Mouse (Mus musculus) heart, adult 9 months (tissue): ENCODE results near the gene Tunar.
A peak's percentile ranks its signal among the peaks of the same experiment; 100 is the strongest.

Experiments used
- DNase-seq, 2 experiments: peaks; one replicate each; pipeline ENCODE4 v3.0.0; 2022; ENCODE audit warnings: low spot score in 2 of 2

The Tunar gene

GRCm38 (mm10) chr12:105333570-105333969 is at the start of gene Tunar:
Tunar (plus strand) TSS chr12:105333870.
- DNase-seq = no peak

DNA sequence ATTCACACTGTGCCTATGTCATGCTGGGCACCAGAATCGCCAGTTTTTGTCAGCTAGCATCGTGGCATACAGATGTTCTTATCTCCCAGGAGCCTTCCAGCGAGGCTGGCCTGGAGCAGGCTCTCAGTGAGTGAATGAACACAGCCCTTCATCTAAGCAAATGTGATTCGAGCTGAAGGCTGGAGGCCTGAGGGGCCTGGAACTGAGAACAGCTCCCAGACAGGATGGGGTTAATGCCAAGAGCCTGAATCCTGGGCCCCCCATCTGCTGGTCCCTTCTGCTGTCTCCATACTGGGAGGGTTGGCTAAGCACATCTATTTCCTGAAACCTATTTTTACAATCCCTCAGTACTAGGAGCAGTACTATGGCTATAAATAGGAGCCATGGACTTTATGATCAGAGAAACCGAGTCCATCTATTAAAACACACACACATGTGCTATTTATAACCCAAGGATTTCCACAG is 21.1 kb upstream of the Tunar start:
- no peak for DNase-seq

DNA sequence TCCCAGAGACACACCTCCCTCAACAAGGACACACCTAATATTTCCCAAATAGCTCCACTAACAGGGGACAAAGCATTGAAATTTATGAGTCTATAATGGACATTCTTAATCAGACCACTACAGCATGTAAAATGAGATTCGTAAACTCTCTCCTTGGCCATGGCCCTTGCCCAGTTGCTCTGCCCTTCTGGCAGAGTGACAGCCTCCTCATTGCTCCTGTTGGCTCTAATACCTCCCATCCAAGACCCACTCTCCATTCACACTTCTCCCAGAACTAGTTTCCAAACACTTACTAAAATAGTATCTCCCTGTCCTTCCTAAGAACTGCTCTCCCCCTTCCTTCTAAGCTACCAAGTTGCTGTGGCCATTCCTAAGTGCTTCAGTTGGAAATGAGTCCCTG is 19.3 kb upstream of the Tunar start:
- DNase-seq = no peak

DNA sequence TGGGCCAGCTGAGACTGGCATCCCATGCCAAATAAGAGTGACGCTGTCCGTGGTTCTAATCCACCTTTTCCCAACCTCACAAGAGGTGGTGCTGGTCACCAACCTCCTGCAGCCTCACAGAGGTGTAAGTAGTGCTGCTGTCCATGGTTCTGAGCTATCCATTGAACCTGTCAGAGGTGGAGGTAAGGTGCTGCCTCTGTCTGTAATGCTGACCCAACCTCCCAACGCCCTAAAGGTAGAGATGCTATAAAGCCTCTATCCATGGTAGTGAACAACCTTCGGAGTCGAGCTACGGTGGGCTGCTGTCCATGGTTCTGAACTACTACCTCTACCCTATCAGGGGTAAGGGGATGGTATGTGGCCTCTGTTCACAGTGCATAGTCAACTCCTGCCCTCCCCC is 11.5 kb upstream of the Tunar start:
- DNase-seq = peak in 1 of 2 experiments; percentile 1

GRCm38 (mm10) chr12:105327051-105327450 is 6.6 kb upstream of the Tunar start:
- DNase-seq = no peak

- no peak for DNase-seq
Observed at GRCm38 (mm10) chr12:105328396-105328795, 5.3 kb upstream of the Tunar start.

DNA sequence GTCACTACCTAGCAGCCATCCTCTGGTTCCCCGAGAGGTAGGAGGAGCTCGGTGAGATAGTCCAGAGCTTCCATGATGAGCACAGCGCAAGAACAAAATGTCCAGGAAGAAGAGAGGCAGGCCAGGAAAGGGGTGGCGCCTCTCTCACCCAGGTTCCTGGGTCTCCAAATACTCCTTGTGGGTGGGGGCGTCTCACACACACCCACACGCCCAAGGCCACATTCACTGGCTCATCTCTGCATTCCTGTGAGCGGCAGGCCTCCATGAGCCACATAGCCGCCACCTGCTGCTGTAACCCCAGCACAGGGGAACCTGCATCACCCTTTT is 2.4 kb downstream of the Tunar start:
- DNase-seq = no peak

- no peak for DNase-seq
Observed at GRCm38 (mm10) chr12:105336421-105337289, 3.0 kb downstream of the Tunar start.

DNA sequence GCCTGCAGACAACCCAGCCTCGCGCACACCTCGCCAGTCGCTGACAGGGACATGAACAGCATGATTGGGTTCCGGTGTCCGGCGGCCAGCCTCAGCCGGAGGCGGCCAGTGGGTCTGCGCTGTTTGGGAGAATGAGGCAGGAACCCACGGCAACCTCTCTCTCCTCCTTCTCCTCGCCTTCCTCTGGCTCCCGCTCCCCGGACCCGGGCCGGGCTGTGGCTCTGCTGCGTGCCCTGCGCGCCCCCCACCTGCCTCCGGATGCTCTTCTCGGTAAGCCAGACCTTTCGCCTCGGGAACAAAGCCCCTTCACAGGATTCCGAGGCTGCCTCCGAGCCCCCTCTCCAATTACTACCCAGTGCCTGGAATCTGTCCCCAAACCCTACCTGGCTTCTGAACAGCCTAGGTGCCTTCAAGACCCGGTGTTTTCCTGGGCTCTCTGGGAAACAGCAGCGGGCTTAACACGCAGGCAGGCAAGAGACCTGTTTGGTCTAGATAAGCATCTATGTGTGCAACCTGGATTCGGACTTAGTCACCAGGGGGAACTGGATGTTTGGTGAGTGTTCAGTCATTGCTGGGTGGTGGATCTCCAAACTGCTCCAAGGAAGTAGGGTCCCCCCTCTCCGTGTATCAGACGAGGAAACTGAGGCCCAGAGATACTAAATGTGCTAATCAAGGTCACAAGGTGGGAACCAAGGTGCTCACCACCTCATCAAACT is 3.8 kb downstream of the Tunar start:
- DNase-seq = no peak

- no peak for DNase-seq
Observed at GRCm38 (mm10) chr12:105338256-105338977, 4.7 kb downstream of the Tunar start.

- DNase-seq = no peak
Observed at GRCm38 (mm10) chr12:105341523-105341922, 7.9 kb downstream of the Tunar start.

DNA sequence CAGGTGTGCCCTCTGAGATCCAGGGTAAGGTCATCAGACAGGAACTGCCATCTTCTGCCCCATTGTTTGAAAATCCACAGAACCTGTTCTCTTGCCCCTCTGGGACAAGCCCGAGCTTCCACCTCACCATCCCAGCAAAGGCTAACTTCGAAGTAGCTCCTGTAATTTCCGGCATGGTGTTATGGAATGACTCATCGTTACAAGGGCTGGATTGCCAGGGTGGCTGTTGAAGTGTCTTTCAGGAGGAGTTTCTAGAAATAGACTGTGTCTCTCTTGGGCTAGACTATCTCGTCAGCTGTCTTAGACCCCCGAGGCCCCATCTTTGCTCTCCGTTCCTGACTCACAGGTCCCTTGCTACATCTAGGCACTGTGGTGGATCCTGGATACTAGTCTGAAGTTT is 10.8 kb downstream of the Tunar start:
- no peak for DNase-seq

GRCm38 (mm10) chr12:105346861-105347260 is 13.2 kb downstream of the Tunar start:
- DNase-seq = no peak

DNA sequence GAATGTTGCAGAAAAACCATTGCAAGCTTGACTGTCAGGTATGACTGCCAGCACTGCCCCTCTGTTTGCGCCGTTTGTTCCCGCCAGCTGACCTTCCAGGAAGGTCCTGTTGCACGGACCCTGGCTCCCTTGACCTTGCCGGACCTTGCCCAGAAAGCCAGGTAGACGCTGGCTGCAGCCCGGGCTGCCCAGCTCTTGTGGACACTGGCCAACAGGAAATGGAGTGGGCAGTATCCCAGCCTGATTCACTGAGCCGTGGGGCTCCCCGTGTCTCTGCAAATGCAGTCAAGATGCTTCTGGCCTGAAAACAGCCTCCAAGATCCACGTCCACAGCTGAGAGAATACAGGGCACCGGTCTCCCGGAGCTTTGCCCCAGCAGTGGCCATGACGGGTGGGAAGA is 13.6 kb downstream of the Tunar start:
- DNase-seq = no peak

GRCm38 (mm10) chr12:105354266-105354665 is 20.6 kb downstream of the Tunar start:
- peak in 1 of 2 experiments; percentile 4 for DNase-seq

DNA sequence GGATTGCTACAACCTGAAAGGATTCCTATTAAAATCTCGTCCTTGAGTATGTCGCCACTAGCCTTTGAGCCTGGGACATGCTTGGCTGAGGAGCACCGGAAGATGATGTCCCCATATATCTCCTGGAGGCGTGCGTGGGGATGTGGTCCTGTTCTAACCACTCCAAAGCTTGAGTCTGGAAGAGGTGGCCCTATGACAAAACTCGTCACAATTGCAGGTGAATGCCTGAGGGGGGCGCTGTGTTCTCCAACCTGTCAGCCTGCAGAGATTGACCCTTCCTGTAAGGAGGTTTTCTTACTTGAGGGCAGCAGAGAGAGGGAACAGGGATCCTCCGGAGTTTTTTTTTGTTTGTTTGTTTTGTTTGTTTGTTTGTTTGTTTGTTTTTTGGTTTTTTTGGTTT is 21.1 kb downstream of the Tunar start:
- DNase-seq = no peak

GRCm38 (mm10) chr12:105356781-105357180 is 23.1 kb downstream of the Tunar start:
- DNase-seq = no peak

DNA sequence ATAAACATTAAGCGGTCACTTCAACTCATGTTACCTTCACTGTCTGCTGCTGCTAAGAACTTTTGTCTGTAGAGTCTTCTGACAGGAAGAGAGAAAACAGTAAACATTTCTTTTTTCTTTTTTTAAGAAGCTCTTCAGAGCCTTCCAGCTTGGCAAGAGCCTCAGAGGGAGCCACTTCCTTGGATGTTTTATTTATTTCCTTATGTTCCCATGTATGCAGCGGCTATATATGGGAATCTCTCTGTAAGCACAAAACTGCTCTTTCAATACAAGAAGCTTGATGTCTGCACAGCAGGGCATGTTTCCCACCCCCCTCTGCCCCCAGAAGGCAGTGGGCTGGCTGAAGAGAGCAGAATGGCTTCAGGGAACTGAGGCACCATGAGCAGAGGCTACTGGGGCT is 30.0 kb downstream of the Tunar start:
- DNase-seq = no peak

DNA sequence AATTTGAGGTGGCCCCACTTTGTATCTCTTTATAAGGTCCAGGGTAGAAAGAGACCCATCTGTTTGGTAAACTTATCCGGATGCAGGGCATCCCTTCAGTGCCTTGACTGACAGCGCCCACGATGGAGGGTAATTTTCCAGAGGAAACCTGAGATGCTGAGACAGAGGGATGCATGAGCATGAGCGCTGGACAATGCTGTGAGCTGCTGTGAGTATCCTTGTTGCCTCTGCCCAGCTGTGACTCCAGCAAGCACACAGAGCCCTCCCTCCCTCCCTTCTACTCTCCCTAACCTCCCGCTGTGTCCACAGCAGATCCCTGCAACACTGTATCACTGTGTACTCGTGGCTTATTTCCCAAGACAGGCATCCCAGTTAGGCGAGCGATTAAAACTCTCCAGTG is 40.9 kb downstream of the Tunar start:
- no peak for DNase-seq

DNA sequence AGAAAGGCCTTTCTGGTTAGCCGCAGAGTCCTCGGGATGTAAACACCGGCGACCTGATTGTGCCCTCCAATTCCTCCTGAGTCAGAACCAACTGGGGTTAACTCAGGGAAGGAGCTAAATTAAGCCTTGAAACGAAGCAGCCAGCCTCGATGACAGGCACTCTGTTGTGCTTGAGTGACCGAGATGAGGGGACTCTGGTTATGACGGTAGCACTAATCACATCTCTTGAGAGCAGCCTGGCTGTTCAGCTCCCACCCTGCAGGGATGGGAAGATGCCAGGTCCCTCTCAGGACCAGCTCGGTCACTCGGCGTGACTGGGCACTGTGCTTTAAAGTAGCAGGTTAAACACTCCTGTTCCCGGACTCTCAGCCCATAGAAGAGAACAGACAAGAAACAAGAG is 43.3 kb downstream of the Tunar start:
- DNase-seq = peak; percentile 47 to 57

- DNase-seq = no peak
Observed at GRCm38 (mm10) chr12:105382733-105383132, 49.1 kb downstream of the Tunar start.

DNA sequence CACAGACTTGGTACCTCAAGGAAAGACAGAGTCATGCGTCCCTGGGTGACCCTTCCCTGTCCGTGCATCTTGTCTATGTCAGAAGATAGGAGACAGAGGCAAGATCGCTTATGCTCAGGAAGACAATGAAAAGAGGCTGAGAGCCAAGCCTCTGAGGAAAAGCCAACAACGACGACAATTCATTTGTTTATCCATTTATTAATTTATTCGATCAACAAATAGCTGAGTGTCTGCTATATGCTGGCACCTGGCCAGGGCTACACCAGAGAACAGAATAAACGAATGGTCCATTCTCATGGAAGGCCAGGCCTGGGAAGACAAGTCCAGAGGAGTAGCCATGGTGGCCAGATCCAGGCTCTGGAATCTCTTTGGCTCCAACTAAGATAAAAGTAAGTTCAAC is 61.0 kb downstream of the Tunar start:
- no peak for DNase-seq
